Mouse (Mus musculus) B cell, adult 62 days (primary cell): ENCODE results near the gene Kdm5b. TPM values are rescaled to one million over a fixed set of nuclear protein-coding genes. Genes with fewer than 3 reads are reported as not detected.

Experiments used
- total RNA-seq: library from RNA; stranded (reverse); gene quantifications from 4 replicates; pipeline ENCODE4 v1.2.4, GENCODE M21; 2023

Gene Kdm5b
- total RNA-seq, result 41.8 to 46.0 TPM (median 43.2 TPM) in 4 replicates

DNA sequence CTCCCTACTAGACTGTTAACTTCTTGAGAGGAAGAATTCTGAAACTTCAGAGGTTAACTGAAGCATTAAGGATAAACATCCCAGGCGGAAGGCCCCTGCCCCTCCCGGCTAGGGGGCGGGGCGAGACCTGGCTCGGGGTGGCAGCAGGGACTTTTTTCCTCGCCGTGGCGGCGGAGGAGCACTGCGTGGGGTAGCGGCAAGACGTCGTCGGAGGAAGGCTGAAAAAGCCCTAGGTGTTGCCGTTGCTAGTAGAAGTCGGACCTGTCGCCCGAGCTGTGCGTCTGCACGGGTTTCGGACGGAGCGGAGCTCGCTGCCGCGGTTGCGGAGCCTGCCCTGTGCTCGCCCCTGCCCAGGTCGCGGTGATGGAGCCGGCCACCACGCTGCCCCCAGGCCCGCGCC lies at the start of gene Kdm5b:
Kdm5b (plus strand) TSS at position 196 of the 400 bp plus-strand sequence.

GRCm38 (mm10) chr1:134549632-134550132 lies 10.3 kb upstream of the Kdm5b start, which contains the start of gene Mgat4e:
Mgat4e (minus strand) TSS chr1:134549682.

GRCm38 (mm10) chr1:134646261-134646962 lies 86.4 kb downstream of the Kdm5b start, which contains the start of gene Syt2:
Syt2 (plus strand) TSS chr1:134646677.

Other genes starting within 250 kb of the Kdm5b start
- gene Ppfia4, start 227.2 kb upstream of the Kdm5b start, total RNA-seq, result 0.72 to 1.4 TPM (median 1.1 TPM) in 4 replicates
- 67.1 to 88.3 TPM (median 69.1 TPM) in 4 replicates for gene Tmem183a, start 198.2 kb upstream of the Kdm5b start, total RNA-seq
- gene 4933406M09Rik, start 174.2 kb upstream of the Kdm5b start, total RNA-seq, result not detected in 4 replicates
- 6.6 to 10.5 TPM (median 9.4 TPM) in 4 replicates for gene Cyb5r1, start 154.6 kb upstream of the Kdm5b start, total RNA-seq
- 73.5 to 79.8 TPM (median 76.4 TPM) in 4 replicates for gene Adipor1, start 144.8 kb upstream of the Kdm5b start, total RNA-seq
- 34.3 to 37.0 TPM (median 34.9 TPM) in 4 replicates for gene Klhl12, start 104.6 kb upstream of the Kdm5b start, total RNA-seq
- 19.7 to 20.5 TPM (median 20.2 TPM) in 4 replicates for gene Rabif, start 65.5 kb upstream of the Kdm5b start, total RNA-seq
- not detected in 4 replicates for gene Mgat4e, start 10.5 kb upstream of the Kdm5b start, total RNA-seq
- not detected in 4 replicates for gene Syt2, start 86.5 kb downstream of the Kdm5b start, total RNA-seq